Mouse (Mus musculus): ENCODE data around the gene Ddx21.
"Not testable (repeated sequence)": the region's sequence is repeated elsewhere in the genome, so short reads cannot be mapped to it uniquely, and the experiment has no call there.

DNA sequence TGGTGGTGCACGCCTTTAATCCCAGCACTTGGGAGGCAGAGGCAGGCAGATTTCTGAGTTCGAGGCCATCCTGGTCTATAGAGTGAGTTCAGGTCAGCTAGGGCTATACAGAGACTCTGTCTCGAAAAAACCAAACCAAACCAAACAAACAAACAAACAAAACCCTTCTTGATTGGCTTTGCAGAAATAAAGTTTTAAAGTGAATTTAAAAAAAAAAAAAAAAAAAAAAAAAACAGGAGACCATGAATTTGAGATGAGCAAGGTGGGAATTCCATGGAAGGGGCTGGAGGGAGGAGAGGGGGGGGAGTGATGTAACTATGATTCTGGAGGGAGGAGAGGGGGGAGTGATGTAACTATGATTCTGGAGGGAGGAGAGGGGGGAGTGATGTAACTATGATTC lies 2.8 kb downstream of the Ddx21 start:
- not testable (repeated sequence) for TF ChIP-seq POLR2A (IDR thresholded peaks at IDR 0.05; ENCODE audit: borderline replicate concordance, extremely low read depth, insufficient read depth, insufficient read length, poor library complexity, severe bottlenecking); CTCF (IDR thresholded peaks at IDR 0.05; ENCODE audit: borderline replicate concordance, extremely low read depth, insufficient read depth, insufficient read length)
